Mouse (Mus musculus) induced T-regulatory cell, adult 2 months (primary cell): ENCODE results near the gene Sept11.
A peak's percentile ranks its signal among the peaks of the same experiment; 100 is the strongest.

ENCODE experiments used
- DNase-seq: peaks from one replicate; pipeline ENCODE4 v3.0.0-alpha.2; 2012; ENCODE audit warnings: low read depth

Sept11 gene

DNA sequence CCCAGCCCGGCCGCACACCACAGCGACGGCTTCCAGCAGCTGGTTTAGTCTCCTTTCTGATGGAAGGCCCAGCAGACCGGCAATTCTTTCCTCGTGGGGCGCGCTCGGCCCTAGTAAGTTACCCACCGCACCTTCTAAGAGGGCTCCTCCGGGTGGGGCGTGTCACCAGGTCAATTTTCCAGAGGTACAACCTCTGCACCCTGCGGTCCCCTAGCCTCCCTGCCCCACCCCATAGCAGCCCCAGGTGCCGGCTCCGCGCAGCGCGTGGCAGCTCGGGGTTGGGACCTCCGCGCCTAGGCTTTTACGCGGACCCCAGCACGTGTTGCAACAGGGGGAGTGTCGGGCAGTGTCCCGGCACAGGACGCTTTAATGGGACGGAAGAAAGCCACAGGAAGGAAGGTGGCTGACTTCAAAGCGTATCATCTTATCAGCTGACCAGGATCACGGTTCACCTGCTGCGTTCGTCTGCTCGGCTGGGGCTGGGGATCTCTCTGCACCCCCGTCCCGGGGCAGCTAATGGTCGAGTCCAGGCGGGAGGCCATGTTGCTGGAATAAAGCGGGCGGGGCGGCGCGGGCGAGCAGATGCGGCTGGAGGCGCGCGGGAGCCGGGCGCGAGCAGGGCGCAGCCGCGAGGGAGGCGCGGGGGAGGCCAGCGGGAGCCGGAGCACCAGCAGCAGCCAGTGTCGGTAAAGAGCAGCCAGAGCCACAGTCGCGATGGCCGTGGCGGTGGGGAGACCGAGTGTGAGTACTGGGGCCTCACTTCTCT is at the start of gene Sept11:
Gene Sept11 (plus strand): TSS at position 581 of the 766 bp plus-strand sequence.
- DNase-seq: peak; percentile 94

DNA sequence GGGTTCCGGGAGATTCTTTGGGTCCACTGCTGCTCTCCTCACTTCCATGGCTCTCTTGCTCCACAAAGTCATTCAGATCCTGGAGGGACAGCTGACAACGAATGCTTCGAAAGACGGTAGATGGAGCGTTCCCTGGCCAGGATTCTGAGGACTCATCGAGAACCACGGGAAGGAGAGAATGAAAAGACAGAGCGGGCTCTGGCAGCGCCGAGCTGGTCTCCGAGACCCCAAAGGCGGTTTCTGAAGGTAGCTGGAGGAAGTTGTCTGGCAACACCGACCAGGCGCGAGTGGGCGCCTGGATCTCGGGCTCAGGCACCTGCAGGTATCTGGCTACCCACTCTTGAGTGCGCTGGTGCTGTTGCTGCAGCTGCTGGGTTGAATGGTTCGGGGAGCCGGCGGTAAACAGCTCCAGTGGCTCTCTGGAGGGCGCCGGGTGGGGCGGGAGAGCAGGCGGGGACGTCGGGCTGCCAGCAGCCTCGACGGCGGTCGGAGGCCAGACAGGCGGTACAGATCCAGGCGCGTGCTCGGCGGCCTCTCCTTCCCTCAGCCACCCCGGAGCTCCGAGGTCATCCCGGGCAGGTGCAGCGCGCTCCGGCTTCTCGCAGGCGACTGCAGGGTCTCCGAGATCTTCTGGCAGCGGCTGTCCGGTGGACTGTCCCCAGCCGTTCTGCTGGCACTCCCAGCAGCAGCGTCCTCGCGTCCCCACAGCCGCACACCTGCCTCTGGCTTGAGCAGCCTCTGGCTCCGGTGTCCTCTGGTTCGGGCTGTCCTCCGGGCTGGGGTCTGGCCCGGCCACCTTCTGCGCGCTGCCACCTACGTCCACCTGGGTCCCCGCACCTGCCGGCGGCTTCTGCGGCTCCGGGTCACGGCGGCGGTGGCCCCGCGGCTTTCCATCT is 49.3 kb upstream of the Sept11 start:
- no peak for DNase-seq

DNA sequence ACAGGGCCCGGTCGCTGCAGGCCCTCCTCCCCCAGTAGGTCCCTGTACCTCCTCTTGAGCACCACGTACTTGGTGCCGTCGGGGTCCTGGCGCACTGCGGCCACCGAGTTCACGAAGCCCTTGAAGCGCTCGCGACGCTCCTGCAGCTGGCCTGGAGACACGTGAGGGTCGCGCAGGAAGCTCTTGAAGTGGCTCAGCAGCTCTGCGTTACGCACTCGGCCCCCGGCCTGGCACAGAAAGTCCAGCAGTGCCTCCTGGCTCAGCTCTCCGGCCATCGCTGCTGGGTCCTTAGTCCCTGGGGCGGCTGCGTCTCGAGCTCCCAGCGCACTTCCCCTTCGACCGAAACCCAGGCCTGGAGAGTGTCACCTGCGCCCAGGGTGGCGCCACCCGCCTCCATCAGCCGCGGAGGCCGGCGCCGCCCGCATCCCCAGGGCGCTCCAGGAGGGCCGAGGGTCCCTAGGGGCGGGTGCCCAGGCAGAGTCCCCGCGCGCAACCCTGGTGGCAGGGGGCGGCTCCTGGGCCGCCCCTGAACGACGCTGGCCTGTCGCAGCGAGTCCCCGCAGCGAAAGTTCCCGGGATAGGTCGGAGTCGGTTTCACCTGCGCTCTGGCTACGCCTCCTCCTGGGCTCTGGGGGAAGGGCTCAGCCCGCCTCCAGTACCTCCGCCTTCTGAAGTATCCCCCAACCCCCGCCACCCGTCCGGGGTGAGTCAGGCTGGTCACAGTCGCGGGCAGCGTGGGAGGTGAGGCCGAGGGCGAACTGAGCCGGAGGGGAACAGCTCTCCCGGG is 48.5 kb upstream of the Sept11 start, which contains the start of gene Sowahb:
Gene Sowahb (minus strand): TSS at position 439 of the 787 bp plus-strand sequence.
- peak; percentile 28 for DNase-seq

DNA sequence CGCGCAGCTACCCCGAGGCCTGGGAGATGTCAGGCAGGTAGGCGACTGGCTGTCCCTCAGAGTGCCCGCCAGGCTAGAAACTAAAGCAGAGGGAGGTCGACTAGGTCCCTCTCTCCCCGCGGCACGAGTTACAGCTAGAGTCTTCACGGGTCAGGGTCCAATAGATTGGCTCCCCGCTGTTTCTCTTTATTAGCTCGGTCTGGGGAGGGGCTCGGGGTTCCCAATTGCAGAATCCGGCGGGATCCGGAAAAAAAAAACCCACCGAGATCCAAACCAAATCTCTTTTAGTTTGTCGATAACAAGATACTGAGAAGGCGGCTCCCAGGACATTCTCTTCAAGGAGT is 47.9 kb upstream of the Sept11 start:
- no peak for DNase-seq

GRCm38 (mm10) chr5:93046306-93046845 is 46.9 kb upstream of the Sept11 start:
- no peak for DNase-seq

DNA sequence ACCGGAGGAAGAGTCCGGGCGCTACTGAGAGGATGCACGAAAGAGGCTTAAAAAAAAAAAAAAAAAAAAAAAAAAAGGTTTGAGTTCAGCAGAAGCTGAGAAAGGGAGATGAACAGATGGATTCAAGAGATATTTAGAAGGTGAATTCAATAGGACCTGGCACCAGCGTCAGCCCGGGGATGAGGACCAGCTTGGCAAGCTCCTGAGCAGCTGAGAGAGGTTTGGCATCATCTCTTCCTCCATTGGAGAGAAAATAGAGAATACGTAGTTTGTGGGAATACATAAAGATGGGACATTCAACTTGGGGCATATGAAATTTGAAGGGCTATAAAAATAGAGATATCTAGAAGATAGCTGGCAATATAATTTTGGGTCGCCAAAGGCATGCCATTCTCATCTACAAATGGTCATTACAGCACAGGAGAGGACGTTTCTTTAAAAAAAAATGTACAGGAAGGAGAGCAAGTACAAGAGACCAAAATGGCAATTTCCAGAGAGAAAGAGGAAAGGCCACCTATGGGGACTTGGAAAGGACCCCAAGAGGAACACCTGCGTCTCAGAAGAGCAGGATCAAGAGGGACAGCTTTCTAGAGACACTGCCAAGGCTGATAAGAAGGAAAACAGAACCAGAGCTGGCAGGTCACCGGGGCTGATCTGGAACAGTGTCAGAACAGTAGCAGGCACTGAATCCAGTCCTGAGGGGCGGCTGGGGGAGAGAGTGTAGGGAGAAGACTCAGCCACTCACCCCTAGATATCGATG is 44.6 kb upstream of the Sept11 start:
- no peak for DNase-seq

GRCm38 (mm10) chr5:93049971-93050370 is 43.3 kb upstream of the Sept11 start:
- DNase-seq: no peak

- DNase-seq: peak; percentile 14
Observed at GRCm38 (mm10) chr5:93051041-93051440, 42.2 kb upstream of the Sept11 start.

DNA sequence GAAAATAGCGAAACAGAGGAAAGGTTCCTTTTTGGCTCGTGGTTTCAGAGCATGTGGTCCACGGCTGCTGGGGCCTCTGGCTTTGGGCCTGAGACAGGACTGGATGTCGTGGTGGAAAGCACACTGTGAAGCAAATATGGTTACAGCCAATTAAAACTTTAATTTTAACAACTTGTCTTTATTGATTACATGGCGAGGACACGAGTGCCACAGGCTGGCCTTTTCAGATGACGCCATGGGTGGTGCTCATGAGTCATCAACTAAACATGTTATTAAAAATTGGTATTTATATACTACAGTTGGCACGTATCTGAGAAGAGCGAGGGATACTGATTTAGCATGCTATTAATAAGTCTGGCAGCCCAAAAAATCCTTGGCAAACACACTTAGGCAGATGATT is 41.3 kb upstream of the Sept11 start:
- no peak for DNase-seq

- DNase-seq: peak; percentile 18
Observed at GRCm38 (mm10) chr5:93053606-93054397, 39.4 kb upstream of the Sept11 start.

GRCm38 (mm10) chr5:93060865-93061264 is 32.4 kb upstream of the Sept11 start:
- no peak for DNase-seq

- DNase-seq: no peak
Observed at GRCm38 (mm10) chr5:93077661-93078323, 15.4 kb upstream of the Sept11 start.

GRCm38 (mm10) chr5:93079596-93079995 is 13.6 kb upstream of the Sept11 start:
- DNase-seq: no peak

- peak; percentile 30 for DNase-seq
Observed at GRCm38 (mm10) chr5:93085015-93085598, 8.1 kb upstream of the Sept11 start.

GRCm38 (mm10) chr5:93085900-93086299 is 7.3 kb upstream of the Sept11 start:
- DNase-seq: no peak

DNA sequence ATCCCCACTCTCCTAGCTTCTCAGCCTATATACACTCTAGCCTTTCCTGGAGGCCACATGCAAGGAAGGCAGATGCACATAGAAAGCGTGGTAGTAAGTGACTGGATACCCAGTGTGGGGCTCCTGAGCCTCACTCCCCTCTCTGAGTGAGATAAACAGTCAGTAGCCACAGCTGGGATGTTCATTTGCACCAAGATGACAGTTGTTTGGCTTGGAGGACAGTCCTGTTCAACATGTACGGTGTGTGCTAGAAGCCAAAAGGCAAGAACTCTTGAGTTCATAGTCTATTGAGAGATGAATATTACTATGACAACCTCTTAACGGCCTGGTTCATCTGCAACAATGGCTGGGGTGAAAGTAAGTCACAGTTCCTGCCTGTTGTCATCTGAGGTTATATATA is 2.0 kb upstream of the Sept11 start:
- peak; percentile 13 for DNase-seq

GRCm38 (mm10) chr5:93092147-93092781 is 973 bp upstream of the Sept11 start:
- peak; percentile 61 for DNase-seq

DNA sequence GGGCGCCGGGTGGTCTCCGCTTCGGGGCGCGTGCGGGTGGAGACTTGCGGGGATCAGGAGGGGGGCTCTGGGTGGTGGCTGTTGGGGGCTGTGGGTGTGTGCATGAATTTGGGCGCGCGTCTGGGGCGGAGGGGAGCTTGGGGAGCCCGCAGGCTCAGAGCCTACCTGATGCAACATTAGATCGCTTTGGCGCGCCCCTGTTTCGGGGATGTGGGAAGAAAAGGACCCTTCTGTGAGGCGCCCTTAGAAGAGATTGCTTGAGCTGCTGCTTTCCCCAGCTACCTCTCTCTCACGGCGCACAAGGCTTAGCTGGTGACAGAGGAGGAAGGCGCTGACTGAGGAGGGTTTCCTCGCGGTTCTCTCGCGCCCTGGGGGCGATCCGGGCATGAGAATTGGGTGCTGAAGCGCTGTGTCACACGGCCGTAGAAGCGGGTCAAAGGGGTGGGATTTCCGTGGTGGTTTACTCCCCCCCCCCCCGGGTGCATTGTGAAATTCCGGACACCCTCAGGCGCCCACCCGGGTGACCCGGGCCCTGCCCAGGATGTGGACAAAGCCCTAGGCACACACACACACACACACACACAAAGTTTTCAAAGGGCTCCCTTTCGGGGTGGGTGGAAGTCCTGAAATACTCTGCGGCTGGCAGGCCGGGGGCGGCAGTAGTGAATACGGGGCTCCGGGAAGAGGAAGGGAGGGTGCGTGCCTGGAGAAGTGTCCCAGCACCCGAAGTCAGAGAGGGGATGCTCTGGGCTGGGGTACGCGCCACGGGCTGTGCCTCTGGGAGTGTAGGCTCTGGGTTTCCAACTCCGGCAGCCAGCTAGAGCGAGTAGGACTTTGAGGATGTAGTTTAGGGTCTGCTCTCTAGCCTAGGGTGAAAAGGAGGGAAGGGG is 646 bp downstream of the Sept11 start:
- peak; percentile 63 for DNase-seq
